Mouse (Mus musculus) naive thymus-derived CD4-positive, alpha-beta T cell, adult 2 months (primary cell): Measurements from ENCODE around the gene Rhoa.
A peak's percentile ranks its signal among the peaks of the same experiment; 100 is the strongest.
"Not testable (repeated sequence)": the region's sequence is repeated elsewhere in the genome, so short reads cannot be mapped to it uniquely, and the experiment has no call there.

Experiments used
- DNase-seq: peaks from one replicate; pipeline ENCODE4 v3.0.0-alpha.2; 2011; ENCODE audit warnings: low read depth

Rhoa gene

GRCm38 (mm10) chr9:108289347-108289746 is 16.6 kb upstream of the Rhoa start:
- no peak for DNase-seq

GRCm38 (mm10) chr9:108290016-108290750 is 15.7 kb upstream of the Rhoa start, which contains the start of gene Nicn1:
Gene Nicn1 (plus strand): TSS chr9:108290429.
- DNase-seq = peak; percentile 95

DNA sequence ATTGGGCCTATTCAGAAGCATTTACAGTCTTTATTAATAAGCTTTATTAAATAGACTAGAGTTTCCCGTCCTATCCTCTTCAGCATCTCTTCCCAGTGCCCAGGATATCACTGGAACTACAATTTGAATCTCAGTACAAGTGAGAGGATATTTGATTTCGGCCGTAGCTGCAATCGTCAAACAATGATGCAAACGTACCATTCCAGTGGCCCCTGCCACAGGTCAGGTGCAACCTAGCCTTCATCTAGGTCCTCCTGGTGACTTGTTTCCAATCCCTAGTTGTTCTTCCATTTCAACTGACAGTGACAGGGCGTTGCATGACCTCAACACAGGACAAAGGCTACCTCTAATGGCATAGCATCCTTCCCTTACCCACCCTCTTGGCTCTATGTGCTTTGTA is 15.2 kb upstream of the Rhoa start:
- DNase-seq = no peak

GRCm38 (mm10) chr9:108296453-108297355 is 9.2 kb upstream of the Rhoa start, which contains the start of gene Amt:
Gene Amt (plus strand): TSS chr9:108296853.
- no peak for DNase-seq

GRCm38 (mm10) chr9:108301853-108302252 is 4.1 kb upstream of the Rhoa start:
- DNase-seq = no peak

DNA sequence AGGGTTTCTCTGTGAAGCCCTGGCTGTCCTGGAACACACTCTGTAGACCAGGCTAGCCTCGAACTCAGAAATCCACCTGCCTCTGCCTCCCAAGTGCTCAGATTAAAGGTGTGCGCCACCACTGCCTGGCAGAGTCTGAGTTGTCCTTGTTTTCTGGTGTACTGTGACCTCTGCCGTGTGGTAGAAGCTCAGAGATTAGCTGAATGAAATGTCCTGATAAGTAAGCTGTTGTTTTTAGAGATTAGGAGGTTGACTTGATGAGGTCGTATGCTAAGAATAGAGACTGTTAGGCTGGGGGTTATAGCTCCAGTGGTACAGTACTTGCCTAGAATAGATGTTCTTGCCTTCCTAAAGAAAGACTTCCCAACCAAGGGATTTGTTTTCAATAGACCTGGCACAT is 1.2 kb upstream of the Rhoa start:
- no peak for DNase-seq

- DNase-seq = peak; percentile 35
Observed at GRCm38 (mm10) chr9:108305170-108305569, 759 bp upstream of the Rhoa start.

GRCm38 (mm10) chr9:108306571-108306980 is 647 bp downstream of the Rhoa start:
- DNase-seq = peak; percentile 84

DNA sequence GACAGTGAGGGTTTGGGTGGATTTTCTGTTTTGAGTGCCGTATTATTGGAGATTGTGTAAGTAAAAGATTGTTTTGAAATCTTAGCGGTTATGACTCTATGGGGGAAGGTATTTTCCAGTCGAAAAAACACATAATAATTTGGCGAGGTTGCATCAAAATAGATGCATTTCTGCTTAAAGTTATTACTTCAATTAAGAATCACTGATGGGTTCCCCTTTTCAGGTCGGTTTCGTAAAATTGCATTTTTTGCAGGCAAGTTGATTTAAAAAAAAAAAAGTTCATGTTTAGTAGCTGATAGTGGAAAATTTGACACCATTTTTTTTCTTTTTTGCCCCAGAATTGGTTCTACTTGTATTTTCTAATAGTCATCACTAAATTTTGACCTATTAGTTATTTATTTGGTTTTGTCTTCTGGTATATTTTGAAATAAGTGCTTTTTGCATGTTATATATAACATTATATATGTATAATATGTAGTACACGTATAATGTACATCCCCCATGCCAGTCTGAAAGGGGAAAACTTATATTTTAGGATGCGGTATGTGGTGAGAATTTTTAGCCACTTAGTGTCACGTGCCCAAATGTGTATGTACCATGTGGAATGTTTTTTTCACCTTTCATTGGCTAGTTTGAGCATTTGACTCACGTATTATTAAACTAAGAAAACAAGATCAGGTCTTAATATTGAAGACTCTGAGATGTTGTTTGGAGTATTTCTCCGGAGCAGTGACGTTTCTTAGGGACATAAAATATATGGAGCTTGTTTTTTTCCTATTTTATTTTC is 1.3 kb downstream of the Rhoa start:
- peak; percentile 41 for DNase-seq

GRCm38 (mm10) chr9:108308141-108308540 is 2.2 kb downstream of the Rhoa start:
- no peak for DNase-seq

DNA sequence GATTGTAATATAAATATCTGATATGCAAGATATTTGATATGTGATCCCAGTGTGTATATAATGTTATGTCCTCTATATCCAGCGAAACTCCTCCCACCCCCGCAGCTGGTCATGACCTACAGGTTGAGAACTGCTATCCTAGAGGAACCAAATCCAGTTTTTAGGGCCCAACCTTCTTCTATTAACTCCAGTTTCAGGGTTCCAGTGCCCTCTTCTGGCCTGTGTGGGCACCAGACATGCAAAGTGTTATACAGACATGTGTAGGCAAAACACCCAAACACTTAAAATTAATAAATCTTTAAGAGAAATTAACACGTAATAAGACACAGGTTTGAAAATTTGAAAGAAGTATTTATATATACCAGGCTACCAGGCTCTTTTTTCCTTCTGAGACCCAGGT is 11.6 kb downstream of the Rhoa start:
- no peak for DNase-seq

DNA sequence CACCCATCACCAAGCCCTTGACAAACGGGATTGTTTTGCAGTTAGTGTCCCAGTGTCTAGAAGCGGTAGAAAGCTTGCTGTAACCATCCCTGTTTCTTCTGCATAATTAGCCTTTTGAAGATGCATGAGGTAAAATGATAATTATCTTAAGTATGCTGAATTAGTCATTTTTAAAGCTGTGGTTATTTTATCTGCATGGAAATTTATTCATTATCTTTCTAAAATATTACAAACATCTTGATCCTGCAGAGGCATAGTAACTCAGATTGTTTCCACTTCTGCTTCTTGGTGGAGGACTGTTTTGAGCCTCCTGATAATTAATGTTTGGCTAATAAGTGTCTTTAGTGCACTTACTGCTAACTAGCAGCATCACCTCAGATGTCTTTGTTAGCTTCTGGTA is 12.5 kb downstream of the Rhoa start:
- DNase-seq = no peak

GRCm38 (mm10) chr9:108322054-108322453 is 16.1 kb downstream of the Rhoa start:
- not testable (repeated sequence) for DNase-seq

- DNase-seq = no peak
Observed at GRCm38 (mm10) chr9:108324784-108325183, 18.9 kb downstream of the Rhoa start.

DNA sequence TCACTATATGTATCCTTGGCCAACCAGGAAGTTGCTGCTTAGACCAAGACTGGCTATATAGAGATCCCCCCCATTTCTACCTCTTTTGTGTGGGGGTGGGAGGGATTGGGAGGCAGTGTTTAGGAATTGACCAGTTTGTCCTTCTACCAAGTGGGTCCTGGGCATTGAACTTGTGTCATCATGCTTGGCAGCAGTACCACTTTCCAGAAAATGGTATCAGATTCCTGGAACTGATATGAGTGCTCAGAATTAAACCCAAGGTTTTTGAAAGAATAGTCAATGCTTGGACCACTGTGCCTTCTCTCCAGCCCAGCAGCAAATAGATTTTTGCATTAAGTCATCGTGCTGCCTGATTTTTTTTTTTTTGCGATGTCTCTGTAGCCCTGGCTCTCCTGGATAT is 19.9 kb downstream of the Rhoa start:
- no peak for DNase-seq

DNA sequence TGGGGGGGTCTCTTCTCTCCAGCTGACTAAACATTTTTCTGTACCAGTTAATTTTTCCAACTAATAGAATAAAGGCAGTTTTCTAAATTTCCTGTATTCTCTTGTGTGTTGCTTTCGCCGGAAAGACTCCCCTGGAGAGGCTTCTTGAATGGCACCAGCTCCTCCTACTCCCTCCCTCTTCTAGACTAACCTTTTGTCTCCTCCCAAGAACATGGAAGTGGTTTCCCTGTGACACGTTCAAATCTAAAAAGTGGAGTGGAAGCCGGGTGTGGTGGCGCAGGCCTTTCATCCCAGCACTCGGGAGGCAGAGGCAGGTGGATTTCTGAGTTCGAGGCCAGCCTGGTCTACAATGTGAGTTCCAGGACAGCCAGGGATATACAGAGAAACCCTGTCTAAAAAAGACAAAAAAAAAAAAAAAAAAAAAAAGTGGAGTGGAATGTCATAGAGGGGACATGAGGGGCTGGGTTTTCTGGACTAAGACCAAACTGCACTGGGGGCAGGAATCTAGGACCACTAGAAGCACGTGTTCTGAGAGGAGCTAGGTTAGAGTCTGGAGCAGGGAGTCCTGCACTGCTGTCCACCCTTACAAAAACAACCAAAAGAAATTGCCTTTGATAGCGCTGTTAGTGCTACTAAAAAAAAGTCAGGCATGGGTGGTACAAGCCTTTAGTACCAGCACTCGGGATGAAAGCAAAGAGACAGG is 32.1 kb downstream of the Rhoa start:
- DNase-seq = no peak

GRCm38 (mm10) chr9:108338551-108338885 is 32.6 kb downstream of the Rhoa start:
- DNase-seq = no peak

DNA sequence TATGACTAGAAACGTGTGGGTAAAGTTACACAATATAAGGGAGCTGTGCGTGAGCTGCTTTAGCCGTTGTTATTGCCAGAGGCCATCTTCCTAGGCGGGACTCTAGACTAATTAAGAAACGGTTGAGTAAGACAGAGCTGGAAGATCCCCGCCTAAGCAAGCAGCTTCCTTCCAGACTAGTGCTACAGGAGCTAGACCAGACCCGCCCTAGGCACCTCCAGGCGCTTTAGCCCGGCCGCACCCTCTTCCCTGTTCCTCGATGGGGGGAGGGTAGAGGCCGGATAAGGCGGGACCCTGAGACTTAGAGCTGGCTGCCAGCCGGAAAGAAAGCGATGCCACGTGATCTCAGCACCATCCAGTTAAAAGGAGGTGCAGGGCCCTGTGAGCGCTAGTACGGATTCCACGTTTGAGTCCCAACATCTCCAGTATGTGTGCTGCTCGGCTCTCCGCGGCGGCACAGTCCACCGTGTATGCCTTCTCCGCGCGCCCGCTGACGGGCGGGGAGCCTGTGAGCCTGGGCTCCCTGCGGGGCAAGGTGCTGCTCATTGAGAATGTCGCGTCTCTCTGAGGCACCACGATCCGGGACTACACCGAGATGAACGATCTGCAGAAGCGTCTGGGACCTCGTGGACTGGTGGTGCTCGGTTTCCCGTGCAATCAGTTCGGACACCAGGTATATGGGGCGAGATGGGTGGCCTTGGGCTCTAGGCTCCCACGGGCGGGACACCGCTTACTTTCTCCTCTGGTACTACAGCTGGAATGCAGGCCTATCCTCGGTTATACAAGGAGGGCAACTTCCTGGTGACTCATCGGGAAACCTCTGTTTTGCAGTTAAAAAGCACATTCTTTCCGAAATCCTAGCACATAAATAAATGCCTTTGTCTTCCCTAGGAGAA is 33.2 kb downstream of the Rhoa start, which contains the start of gene Gpx1:
Gene Gpx1 (plus strand): TSS at position 18 of the 896 bp plus-strand sequence.
- DNase-seq = peak; percentile 92

DNA sequence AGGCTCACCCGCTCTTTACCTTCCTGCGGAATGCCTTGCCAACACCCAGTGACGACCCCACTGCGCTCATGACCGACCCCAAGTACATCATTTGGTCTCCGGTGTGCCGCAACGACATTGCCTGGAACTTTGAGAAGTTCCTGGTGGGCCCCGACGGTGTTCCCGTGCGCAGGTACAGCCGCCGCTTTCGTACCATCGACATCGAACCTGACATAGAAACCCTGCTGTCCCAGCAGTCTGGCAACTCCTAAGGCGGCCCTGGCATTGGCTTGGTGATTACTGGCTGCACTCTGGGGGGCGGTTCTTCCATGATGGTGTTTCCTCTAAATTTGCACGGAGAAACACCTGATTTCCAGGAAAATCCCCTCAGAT is 33.9 kb downstream of the Rhoa start:
- peak; percentile 36 for DNase-seq

DNA sequence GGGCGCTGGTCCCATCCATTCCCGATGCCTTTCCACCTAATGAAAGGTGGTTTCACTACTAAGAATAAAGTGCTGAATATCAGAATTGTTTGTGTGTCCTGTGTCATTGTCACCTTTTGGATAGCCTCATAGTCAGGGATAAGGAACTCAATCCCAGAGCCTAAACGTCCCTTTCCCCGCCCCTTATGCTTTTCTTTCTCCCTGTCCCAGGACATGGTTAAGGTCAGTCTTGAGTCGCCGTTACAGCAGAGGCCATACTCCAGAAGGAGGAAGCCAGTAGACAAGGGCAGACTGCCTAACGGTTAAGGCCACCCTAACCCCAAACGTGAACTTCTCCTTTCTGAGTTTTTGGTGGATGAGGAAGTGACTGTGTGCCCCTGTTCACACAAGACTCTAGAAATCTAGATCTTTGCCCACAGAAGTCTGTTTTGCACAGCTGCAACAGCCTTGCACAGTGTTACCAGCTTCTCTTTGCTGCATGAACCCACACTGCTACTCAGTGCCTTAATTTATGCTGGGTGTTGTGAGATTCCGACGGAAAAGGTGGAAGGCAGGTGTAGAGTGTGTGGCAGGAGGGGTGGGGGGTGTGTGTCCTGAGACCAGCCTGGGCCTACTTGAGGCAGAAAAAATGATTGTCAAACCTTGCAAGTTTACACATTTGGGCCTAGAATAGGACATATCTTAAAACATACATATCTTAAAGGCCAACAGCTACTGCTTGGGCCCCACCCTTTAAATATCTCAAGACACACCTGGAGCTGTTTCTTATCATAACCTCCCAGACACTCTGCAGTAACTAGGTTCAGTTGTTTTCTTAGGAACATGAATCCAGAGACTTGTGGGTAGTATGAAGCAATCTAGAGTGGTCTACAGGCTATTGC is 34.6 kb downstream of the Rhoa start:
- peak; percentile 38 for DNase-seq
